Mouse (Mus musculus) embryonic facial prominence, embryonic 11.5 days (tissue): ENCODE data around the gene Utrn. TPM values are rescaled to one million over a fixed set of nuclear protein-coding genes. Genes with fewer than 3 reads are reported as not detected.

Source experiments
- ATAC-seq: fragments of 200-750 bp; cut with Nextera tagmentation; replicated peaks from 2 replicates; pipeline ENCODE4 v1.8.0; 2017; ENCODE audit warnings: low read depth; ENCODE audit not compliant: insufficient number of reproducible peaks, low FRiP score, low TSS enrichment
- DNase-seq: peaks from one replicate; pipeline ENCODE4 v3.0.0-alpha.2; 2015; ENCODE audit warnings: low spot score
- H3K27ac ChIP-seq: fragments of 300-500 bp; sonication (generic); replicated peaks from 2 replicates; pipeline ENCODE4 v1.5.1; 2014; ENCODE audit warnings: mild to moderate bottlenecking, low read depth, low read length, control low read depth
- H3K27me3 ChIP-seq: fragments of 300-500 bp; sonication (generic); 2 replicates; pipeline ENCODE4 v1.6.1; 2014; ENCODE audit warnings: mild to moderate bottlenecking, low read length, moderate library complexity, mixed read lengths; ENCODE audit not compliant: control insufficient read depth, insufficient read depth
- H3K36me3 ChIP-seq: fragments of 300-500 bp; sonication (generic); replicated peaks from 2 replicates; pipeline ENCODE4 v1.6.1; 2014; ENCODE audit warnings: low read depth, mild to moderate bottlenecking, low read length, moderate library complexity, mixed read lengths; ENCODE audit not compliant: control insufficient read depth, insufficient read depth
- H3K4me1 ChIP-seq: fragments of 300-500 bp; sonication (generic); 2 replicates; pipeline ENCODE4 v1.6.1; 2014; ENCODE audit warnings: low read length, mixed read lengths; ENCODE audit not compliant: control insufficient read depth, insufficient read depth
- H3K4me2 ChIP-seq: fragments of 300-500 bp; sonication (generic); 2 replicates; pipeline ENCODE4 v1.6.1; 2014; ENCODE audit warnings: low read depth, mild to moderate bottlenecking, control low read depth, low read length, moderate library complexity
- H3K4me3 ChIP-seq: fragments of 300-500 bp; sonication (generic); 2 replicates; pipeline ENCODE4 v1.5.1; 2014; ENCODE audit warnings: low read depth, low read length, control low read depth
- H3K9ac ChIP-seq: fragments of 300-500 bp; sonication (generic); replicated peaks from 2 replicates; pipeline ENCODE4 v1.6.1; 2014; ENCODE audit warnings: mild to moderate bottlenecking, control low read depth, low read length
- H3K9me3 ChIP-seq: fragments of 300-500 bp; sonication (generic); replicated peaks from 2 replicates; pipeline ENCODE4 v1.6.1; 2016; ENCODE audit warnings: mild to moderate bottlenecking, low read length, inconsistent platforms, mixed read lengths; ENCODE audit not compliant: control insufficient read depth
- WGBS: fragments of 180-500 bp; shearing (Covaris S2); extraction: QIAGEN DNeasy Blood & Tissue Kit; methylation state at CpG from one replicate; pipeline ENCODE4 v1.1.7; 2014; 5-methylcytosine and 5-hydroxymethylcytosine counted together
- polyA plus RNA-seq: library from polyadenylated mRNA; unstranded; fragments of >200 nt; fragmentation: Nextera tagmentation; extraction: Ambion mirVana; gene quantifications from 2 replicates; pipeline ENCODE4 v1.2.1, GENCODE M21; 2014

Gene Utrn
- polyA plus RNA-seq, 1 experiment from 2014 or later, result 47.4 TPM

GRCm38 (mm10) chr10:12860331-12860730, 8.8 kb downstream of the Utrn start:
- Histone ChIP-seq H3K27me3 (no peaks in the 10 kb centered on the region), H3K4me3 (no peak overlapping the region), H3K9ac (no peak overlapping the region), H3K4me2 (no peak overlapping the region), H3K9me3 (no peaks in the 10 kb centered on the region), H3K4me1 (no peaks in the 10 kb centered on the region), H3K27ac (no peak overlapping the region), H3K36me3 (no peaks in the 10 kb centered on the region)
- 84% methylated on average over 7 of the region's 7 CpGs for WGBS
- DNase-seq (no peak), ATAC-seq (no peak)

GRCm38 (mm10) chr10:12858017-12858416, 11.1 kb downstream of the Utrn start:
- H3K27ac ChIP-seq, result no peak overlapping the region
- no peak overlapping the region for H3K4me3 ChIP-seq
- 78% methylated on average over 5 of the region's 5 CpGs for WGBS
- H3K4me1 ChIP-seq, result no peaks in the 10 kb centered on the region
- no peak overlapping the region for H3K9ac ChIP-seq
- no peaks in the 10 kb centered on the region for H3K36me3 ChIP-seq
- ATAC-seq (no peak), DNase-seq (no peak)
- no peaks in the 10 kb centered on the region for H3K27me3 ChIP-seq
- no peaks in the 10 kb centered on the region for H3K9me3 ChIP-seq
- no peak overlapping the region for H3K4me2 ChIP-seq

GRCm38 (mm10) chr10:12854298-12854697, 14.9 kb downstream of the Utrn start:
- 89% methylated on average over 6 of the region's 6 CpGs for WGBS
- Histone ChIP-seq H3K4me3 (no peak overlapping the region), H3K27ac (no peak overlapping the region), H3K4me1 (no peaks in the 10 kb centered on the region), H3K4me2 (no peak overlapping the region), H3K27me3 (no peaks in the 10 kb centered on the region), H3K9me3 (no peaks in the 10 kb centered on the region), H3K9ac (no peak overlapping the region), H3K36me3 (no peaks in the 10 kb centered on the region)
- ATAC-seq (no peak), DNase-seq (no peak)

GRCm38 (mm10) chr10:12853776-12854175, 15.4 kb downstream of the Utrn start:
- Histone ChIP-seq H3K27me3 (no peaks in the 10 kb centered on the region), H3K9ac (no peak overlapping the region), H3K9me3 (no peaks in the 10 kb centered on the region), H3K36me3 (no peaks in the 10 kb centered on the region), H3K4me1 (no peaks in the 10 kb centered on the region), H3K27ac (no peak overlapping the region), H3K4me3 (no peak overlapping the region), H3K4me2 (no peak overlapping the region)
- ATAC-seq, result no peak
- WGBS, result 59% methylated on average over 6 of the region's 6 CpGs
- DNase-seq, result no peak

- H3K4me3 ChIP-seq, result no peak overlapping the region
- no peaks in the 10 kb centered on the region for H3K27me3 ChIP-seq
Measured at GRCm38 (mm10) chr10:12853196-12853620, 16.0 kb downstream of the Utrn start.

GRCm38 (mm10) chr10:12852416-12853195, 16.6 kb downstream of the Utrn start:
- Histone ChIP-seq H3K4me3 (no peak overlapping the region), H3K27me3 (no peaks in the 10 kb centered on the region), H3K4me2 (no peak overlapping the region), H3K9ac (no peak overlapping the region), H3K9me3 (no peaks in the 10 kb centered on the region), H3K36me3 (no peaks in the 10 kb centered on the region), H3K27ac (no peak overlapping the region), H3K4me1 (no peaks in the 10 kb centered on the region)
- DNase-seq, result no peak
- no peak for ATAC-seq
- 83% methylated on average over 15 of the region's 15 CpGs for WGBS

More at GRCm38 (mm10) chr10:12853196-12853620, 16.0 kb downstream of the Utrn start:
- Histone ChIP-seq H3K4me1 (no peaks in the 10 kb centered on the region), H3K9ac (no peak overlapping the region), H3K27ac (no peak overlapping the region), H3K9me3 (no peaks in the 10 kb centered on the region), H3K4me2 (no peak overlapping the region), H3K36me3 (no peaks in the 10 kb centered on the region)
- 58% methylated on average over 7 of the region's 7 CpGs for WGBS
- ATAC-seq (no peak), DNase-seq (no peak)

GRCm38 (mm10) chr10:12850781-12851471, 18.2 kb downstream of the Utrn start:
- Histone ChIP-seq H3K9ac (no peak overlapping the region), H3K27me3 (no peaks in the 10 kb centered on the region), H3K4me1 (no peaks in the 10 kb centered on the region), H3K36me3 (no peaks in the 10 kb centered on the region), H3K4me2 (no peak overlapping the region), H3K27ac (no peak overlapping the region), H3K9me3 (no peaks in the 10 kb centered on the region), H3K4me3 (no peak overlapping the region)
- WGBS, result 76% methylated on average over 7 of the region's 7 CpGs
- DNase-seq (no peak), ATAC-seq (no peak)
